Mouse (Mus musculus): ENCODE data around the gene Hoxc4.
A peak's percentile ranks its signal among the peaks of the same experiment; 100 is the strongest.

The Hoxc4 gene

GRCm38 (mm10) chr15:103042209-103042608 lies 23.5 kb downstream of the Hoxc4 start:
- peak; percentile 19 to 31 for DNase-seq

- DNase-seq = no peak
These were observed 32.9 kb downstream of the Hoxc4 start for GRCm38 (mm10) chr15:103051670-103052069.

- no peak for DNase-seq
These were observed 34.5 kb downstream of the Hoxc4 start for GRCm38 (mm10) chr15:103053210-103053609.

- peak; percentile 34 to 39 for DNase-seq
These were observed 37.7 kb downstream of the Hoxc4 start for GRCm38 (mm10) chr15:103056396-103056795.

GRCm38 (mm10) chr15:103058715-103059114 lies 40.0 kb downstream of the Hoxc4 start:
- DNase-seq = peak; percentile 17 to 20

GRCm38 (mm10) chr15:103059393-103059992 lies 40.8 kb downstream of the Hoxc4 start:
- peak in 1 of 2 experiments; percentile 27 for DNase-seq

GRCm38 (mm10) chr15:103060021-103060340 lies 41.2 kb downstream of the Hoxc4 start:
- DNase-seq = no peak

- peak; percentile 75 to 77 for DNase-seq
These were observed 41.8 kb downstream of the Hoxc4 start for GRCm38 (mm10) chr15:103060341-103061130.

GRCm38 (mm10) chr15:103061131-103061825 lies 42.5 kb downstream of the Hoxc4 start:
- peak; percentile 81 to 84 for DNase-seq

GRCm38 (mm10) chr15:103061988-103062387 lies 43.3 kb downstream of the Hoxc4 start:
- no peak for DNase-seq

GRCm38 (mm10) chr15:103065642-103066041 lies 46.9 kb downstream of the Hoxc4 start:
- no peak for DNase-seq

GRCm38 (mm10) chr15:103067701-103068100 lies 49.0 kb downstream of the Hoxc4 start:
- no peak for DNase-seq

- no peak for DNase-seq
These were observed 50.4 kb downstream of the Hoxc4 start for GRCm38 (mm10) chr15:103069173-103069572.

- peak; percentile 60 to 74 for DNase-seq
These were observed 52.5 kb downstream of the Hoxc4 start for GRCm38 (mm10) chr15:103071266-103071665.

- DNase-seq = no peak
These were observed 56.1 kb downstream of the Hoxc4 start for GRCm38 (mm10) chr15:103074663-103075415.

- no peak for DNase-seq
These were observed 58.9 kb downstream of the Hoxc4 start for GRCm38 (mm10) chr15:103077673-103078072.

- DNase-seq = no peak
These were observed 63.9 kb downstream of the Hoxc4 start for GRCm38 (mm10) chr15:103082622-103083021.

GRCm38 (mm10) chr15:103083598-103083997 lies 64.9 kb downstream of the Hoxc4 start:
- DNase-seq = no peak

GRCm38 (mm10) chr15:103084944-103085343 lies 66.2 kb downstream of the Hoxc4 start:
- DNase-seq = no peak

GRCm38 (mm10) chr15:103085831-103086671 lies 67.3 kb downstream of the Hoxc4 start:
- DNase-seq = peak; percentile 27 to 44

Measured in kidney, adult 8-10 months (tissue).